Mouse (Mus musculus) spleen, adult 2 months (tissue): ENCODE results near the gene Olfr1288.

Source experiments
- CTCF ChIP-seq: fragments of 200-500 bp; IDR thresholded peaks from 2 replicates; pipeline ENCODE4 v1.5.1; 2011; ENCODE audit warnings: mild to moderate bottlenecking, inconsistent platforms; ENCODE audit not compliant: insufficient read depth, insufficient read length, insufficient replicate concordance; ENCODE audit errors: extremely low read depth
- POLR2A ChIP-seq: fragments of 200-500 bp; IDR thresholded peaks from 2 replicates; pipeline ENCODE4 v1.6.1; 2011; ENCODE audit warnings: low read depth, low read length, inconsistent platforms

DNA sequence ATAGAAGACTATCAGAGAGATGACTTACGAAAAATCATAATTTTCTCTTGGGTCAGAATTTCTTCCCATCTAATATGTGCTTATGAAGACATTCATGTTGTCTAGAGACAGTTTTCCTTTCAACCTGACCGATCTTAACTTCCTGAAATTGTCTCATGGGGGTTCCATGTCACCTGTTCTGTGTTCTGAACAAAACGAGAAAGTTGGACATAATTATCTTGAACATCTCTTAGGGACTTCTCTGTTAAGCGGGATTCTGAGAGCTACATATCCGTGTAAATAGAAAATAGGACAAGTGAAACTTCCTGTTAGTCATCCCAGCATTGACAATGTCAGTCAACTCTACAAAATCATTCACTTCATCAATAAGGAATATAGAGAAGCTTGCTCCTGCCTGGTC, 19.8 kb downstream of the Olfr1288 start, which contains the start of gene Olfr1290:
- no peak for TF ChIP-seq CTCF
- no peak for TF ChIP-seq POLR2A
